Comparison of ENCODE assay signal across 8 mouse cellular contexts in genomic region chr17:29263417-29263816, GRCm38 (mm10). TPM values are rescaled to one million over a fixed set of nuclear protein-coding genes. Genes with fewer than 3 reads are reported as not detected.
DNase-seq lines count a peak whose midpoint lies in the region; ATAC-seq and TF ChIP-seq lines count a peak whose summit lies in the region.

No protein-coding gene starts in this region.

- H3K27ac ChIP-seq in liver, adult 2 months (replicated peaks; ENCODE audit: insufficient read depth, low read depth, low read length): peak overlapping the region; percentile 86
- peak overlapping the region; percentile 99 for H3K27ac ChIP-seq in embryonic facial prominence, embryonic 13.5 days
- H3K27ac ChIP-seq in intestine, postnatal 0 days (ENCODE audit: low read depth, low read length): peak overlapping the region; percentile 91
- peak overlapping the region; percentile 96 for H3K27ac ChIP-seq in neural tube, embryonic 13.5 days (replicated peaks)

- H3K4me3 ChIP-seq in liver, adult 2 months (ENCODE audit: insufficient read depth, low read depth, low read length): peak overlapping the region; percentile 84
- peak overlapping the region; percentile 86 for H3K4me3 ChIP-seq in embryonic facial prominence, embryonic 13.5 days
- peak overlapping the region; percentile 89 for H3K4me3 ChIP-seq in intestine, postnatal 0 days (ENCODE audit: low read depth, low read length)
- peak overlapping the region; percentile 77 for H3K4me3 ChIP-seq in neural tube, embryonic 13.5 days

- no peak for TF ChIP-seq POLR2A in liver, adult 2 months (IDR thresholded peaks at IDR 0.05; ENCODE audit: extremely low read depth, insufficient read depth, low read length)

- under 1% methylated on average over 14 of the region's 14 CpGs for WGBS in liver, adult 2 months
- WGBS in embryonic facial prominence, embryonic 13.5 days: under 1% methylated on average over 14 of the region's 14 CpGs
- WGBS in intestine, postnatal 0 days: 0% methylated on average over 14 of the region's 14 CpGs
- 1% methylated on average over 14 of the region's 14 CpGs for WGBS in neural tube, embryonic 13.5 days

- H3K79me2 ChIP-seq in liver, adult 2 months (ENCODE audit: control insufficient read depth, insufficient read depth, low read length): peaks cover 4% of the 10 kb centered on the region; the same call in 1 of the 2 replicates

- DNase-seq in liver, adult 2 months (ENCODE audit: extremely low read depth, low read depth, low spot score): no peak
- no peak for DNase-seq in liver
- DNase-seq in right cerebral cortex, adult 18-20 months: no peak
- DNase-seq in thymus, postnatal 10 days (ENCODE audit: low spot score in 2 of 2): no peak
- no peak for DNase-seq in urinary bladder, postnatal 36 days (ENCODE audit: low spot score in 2 of 2)

- no peak for TF ChIP-seq CTCF in liver, adult 2 months (IDR thresholded peaks at IDR 0.05; ENCODE audit: low read depth, low read length)
- TF ChIP-seq CTCF in intestine, postnatal 0 days (IDR thresholded peaks at IDR 0.05; ENCODE audit: low read depth): no peak

- no peaks in the 10 kb centered on the region for H3K27me3 ChIP-seq in liver, adult 2 months (ENCODE audit: control insufficient read depth, insufficient read depth, low read length)
- no peaks in the 10 kb centered on the region for H3K27me3 ChIP-seq in embryonic facial prominence, embryonic 13.5 days
- H3K27me3 ChIP-seq in intestine, postnatal 0 days (replicated peaks; ENCODE audit: control insufficient read depth, insufficient read depth, low read length): no peaks in the 10 kb centered on the region
- no peaks in the 10 kb centered on the region for H3K27me3 ChIP-seq in neural tube, embryonic 13.5 days

- H3K4me2 ChIP-seq in embryonic facial prominence, embryonic 13.5 days: peak overlapping the region; percentile 76
- peak overlapping the region; percentile 87 for H3K4me2 ChIP-seq in intestine, postnatal 0 days (replicated peaks; ENCODE audit: low read depth)
- H3K4me2 ChIP-seq in neural tube, embryonic 13.5 days: peak overlapping the region; percentile 71

- no peak for ATAC-seq in embryonic facial prominence, embryonic 13.5 days (ENCODE audit: insufficient number of reproducible peaks, insufficient read depth, low FRiP score, low TSS enrichment, low read depth)
- ATAC-seq in intestine, postnatal 0 days: no peak
- 0 out of 2 replicates have a peak, but pooled peaks have one; percentile 23 for ATAC-seq in neural tube, embryonic 13.5 days (ENCODE audit: low read depth)

- H3K9ac ChIP-seq in liver, adult 2 months (ENCODE audit: low read depth, low read length): peak overlapping the region; percentile 91
- peak overlapping the region; percentile 89 for H3K9ac ChIP-seq in embryonic facial prominence, embryonic 13.5 days
- H3K9ac ChIP-seq in intestine, postnatal 0 days (ENCODE audit: low read depth, low read length): peak overlapping the region; percentile 70
- peak overlapping the region; percentile 79 for H3K9ac ChIP-seq in neural tube, embryonic 13.5 days

- H3K9me3 ChIP-seq in embryonic facial prominence, embryonic 13.5 days: no peaks in the 10 kb centered on the region
- no peaks in the 10 kb centered on the region for H3K9me3 ChIP-seq in intestine, postnatal 0 days (ENCODE audit: control insufficient read depth)
- H3K9me3 ChIP-seq in neural tube, embryonic 13.5 days: no peaks in the 10 kb centered on the region

- H3K36me3 ChIP-seq in liver, adult 2 months (ENCODE audit: control insufficient read depth, insufficient read depth, low read length): no peaks in the 10 kb centered on the region
- H3K36me3 ChIP-seq in embryonic facial prominence, embryonic 13.5 days: peaks cover 31% of the 10 kb centered on the region
- peaks cover 11% of the 10 kb centered on the region; the same call in 1 of the 2 replicates for H3K36me3 ChIP-seq in intestine, postnatal 0 days (ENCODE audit: control insufficient read depth, insufficient read depth)
- peaks cover 19% of the 10 kb centered on the region for H3K36me3 ChIP-seq in neural tube, embryonic 13.5 days

- H3K4me1 ChIP-seq in liver, adult 2 months (ENCODE audit: control insufficient read depth, insufficient read depth, low read length): peaks cover 9% of the 10 kb centered on the region
- peaks cover 43% of the 10 kb centered on the region for H3K4me1 ChIP-seq in embryonic facial prominence, embryonic 13.5 days
- peaks cover 3% of the 10 kb centered on the region; the same call in 1 of the 2 replicates for H3K4me1 ChIP-seq in intestine, postnatal 0 days (replicated peaks; ENCODE audit: control insufficient read depth, insufficient read depth, low read length)
- H3K4me1 ChIP-seq in neural tube, embryonic 13.5 days (replicated peaks): peaks cover 53% of the 10 kb centered on the region

RNA-seq across cellular contexts. Expression of gene Ppil1, which starts 0.6 kb away (rescaled TPM):
- 14.7 and 17.1 TPM in 2 replicates for total RNA-seq in liver, adult 2 months (2014; rRNA removed)
- polyA plus RNA-seq in liver, adult 2 months (2012; rRNA removed): 10.4 and 14.1 TPM in 2 replicates
- polyA plus RNA-seq in embryonic facial prominence, embryonic 13.5 days (2015; fragmentation: Nextera tagmentation; extraction: Ambion mirVana): 149 and 162 TPM in 2 replicates
- 53.7 and 59.1 TPM in 2 replicates for polyA plus RNA-seq in intestine, postnatal 0 days (2015; fragmentation: Nextera tagmentation; extraction: Ambion mirVana)
- polyA plus RNA-seq in neural tube, embryonic 13.5 days (2015; fragmentation: Nextera tagmentation; extraction: Ambion mirVana): 100 and 110 TPM in 2 replicates

RNA-seq across cellular contexts. Expression of gene BC004004, which starts 5.2 kb away (rescaled TPM):
- total RNA-seq in liver, adult 2 months (2014; rRNA removed): 85.9 and 94.0 TPM in 2 replicates
- polyA plus RNA-seq in liver, adult 2 months (2012; rRNA removed): 113 and 114 TPM in 2 replicates
- 66.7 and 71.3 TPM in 2 replicates for polyA plus RNA-seq in embryonic facial prominence, embryonic 13.5 days (2015; fragmentation: Nextera tagmentation; extraction: Ambion mirVana)
- polyA plus RNA-seq in intestine, postnatal 0 days (2015; fragmentation: Nextera tagmentation; extraction: Ambion mirVana): 111 and 116 TPM in 2 replicates
- polyA plus RNA-seq in neural tube, embryonic 13.5 days (2015; fragmentation: Nextera tagmentation; extraction: Ambion mirVana): 98.2 and 125 TPM in 2 replicates

RNA-seq across cellular contexts. Expression of gene Cpne5, which starts 25.4 kb away (rescaled TPM):
- not detected in 2 replicates for total RNA-seq in liver, adult 2 months (2014; rRNA removed)
- polyA plus RNA-seq in liver, adult 2 months (2012; rRNA removed): not detected in 2 replicates
- polyA plus RNA-seq in embryonic facial prominence, embryonic 13.5 days (2015; fragmentation: Nextera tagmentation; extraction: Ambion mirVana): 28.1 and 36.0 TPM in 2 replicates
- polyA plus RNA-seq in intestine, postnatal 0 days (2015; fragmentation: Nextera tagmentation; extraction: Ambion mirVana): 2.7 and 3.3 TPM in 2 replicates
- polyA plus RNA-seq in neural tube, embryonic 13.5 days (2015; fragmentation: Nextera tagmentation; extraction: Ambion mirVana): 21.6 and 23.4 TPM in 2 replicates

RNA-seq across cellular contexts. Expression of gene Pi16, which starts 54.1 kb away (rescaled TPM):
- 0.13 and 0.28 TPM in 2 replicates for total RNA-seq in liver, adult 2 months (2014; rRNA removed)
- polyA plus RNA-seq in liver, adult 2 months (2012; rRNA removed): 0.07 and 0.10 TPM in 2 replicates
- 0.23 and 0.27 TPM in 2 replicates for polyA plus RNA-seq in embryonic facial prominence, embryonic 13.5 days (2015; fragmentation: Nextera tagmentation; extraction: Ambion mirVana)
- 0.73 and 0.76 TPM in 2 replicates for polyA plus RNA-seq in intestine, postnatal 0 days (2015; fragmentation: Nextera tagmentation; extraction: Ambion mirVana)
- 1.5 and 1.8 TPM in 2 replicates for polyA plus RNA-seq in neural tube, embryonic 13.5 days (2015; fragmentation: Nextera tagmentation; extraction: Ambion mirVana)
